9 mouse cellular contexts compared by ENCODE assay signal in genomic region chr2:166956805-166957204, GRCm38 (mm10). TPM values are rescaled to one million over a fixed set of nuclear protein-coding genes. Genes with fewer than 3 reads are reported as not detected.
DNase-seq lines count a peak whose midpoint lies in the region; ATAC-seq and TF ChIP-seq lines count a peak whose summit lies in the region.
"Had no signal": no experiment of that assay in that cellular context is flagged by ENCODE, and none has a peak within 500 bp of the region (broad histone marks: within the 10 kb centered on the region; RNA-seq: fewer than 3 reads in every experiment).

No protein-coding gene starts in this region.

- no peak for TF ChIP-seq EP300 in ES-Bruce4 (IDR thresholded peaks at IDR 0.05; ENCODE audit: insufficient read depth, low read depth, low read length)

- no peak for ATAC-seq in hindbrain, embryonic 11.5 days (ENCODE audit: low FRiP score)

- H3K9ac ChIP-seq in hindbrain, embryonic 11.5 days (ENCODE audit: low read depth, low read length) = no peak overlapping the region
- H3K9ac ChIP-seq in ES-Bruce4 (ENCODE audit: low read depth, poor library complexity, severe bottlenecking) = no peak overlapping the region
- H3K9ac ChIP-seq: lung, embryonic 15.5 days had no signal

- 59% methylated on average over 7 of the region's 7 CpGs for WGBS in hindbrain, embryonic 11.5 days
- 66% methylated on average over 7 of the region's 7 CpGs for WGBS in hindbrain, embryonic 10.5 days

- TF ChIP-seq POLR2A in ES-Bruce4 (IDR thresholded peaks at IDR 0.05; ENCODE audit: insufficient read depth, low read length) = no peak

- no peak overlapping the region for H3K4me3 ChIP-seq in hindbrain, embryonic 11.5 days (ENCODE audit: low read depth, low read length)
- no peak overlapping the region for H3K4me3 ChIP-seq in hindbrain, embryonic 10.5 days
- H3K4me3 ChIP-seq in ES-Bruce4 (ENCODE audit: low read depth, low read length) = no peak overlapping the region
- H3K4me3 ChIP-seq: lung, embryonic 15.5 days had no signal

- no peak overlapping the region for H3K4me2 ChIP-seq in hindbrain, embryonic 11.5 days (replicated peaks; ENCODE audit: low read depth, low read length)
- H3K4me2 ChIP-seq: lung, embryonic 15.5 days had no signal

- no peaks in the 10 kb centered on the region for H3K9me3 ChIP-seq in hindbrain, embryonic 11.5 days (ENCODE audit: control insufficient read depth, low read length)
- no peaks in the 10 kb centered on the region for H3K9me3 ChIP-seq in hindbrain, embryonic 10.5 days
- H3K9me3 ChIP-seq in ES-Bruce4 (replicated peaks; ENCODE audit: control insufficient read depth, insufficient read depth, low read length, poor library complexity, severe bottlenecking) = no peaks in the 10 kb centered on the region
- H3K9me3 ChIP-seq: lung, embryonic 15.5 days had no signal

- no peaks in the 10 kb centered on the region for H3K4me1 ChIP-seq in hindbrain, embryonic 11.5 days (replicated peaks; ENCODE audit: control insufficient read depth, insufficient read depth, low read length)
- no peaks in the 10 kb centered on the region for H3K4me1 ChIP-seq in hindbrain, embryonic 10.5 days (replicated peaks)
- H3K4me1 ChIP-seq in ES-Bruce4 (ENCODE audit: control insufficient read depth, insufficient read depth, low read length) = no peaks in the 10 kb centered on the region
- H3K4me1 ChIP-seq: lung, embryonic 15.5 days had no signal

- H3K27me3 ChIP-seq in hindbrain, embryonic 11.5 days (ENCODE audit: control insufficient read depth, insufficient read depth, low read length) = no peaks in the 10 kb centered on the region
- no peaks in the 10 kb centered on the region for H3K27me3 ChIP-seq in hindbrain, embryonic 10.5 days (ENCODE audit: insufficient read depth, poor library complexity, severe bottlenecking)
- no peaks in the 10 kb centered on the region for H3K27me3 ChIP-seq in ES-Bruce4 (ENCODE audit: control insufficient read depth, insufficient read depth, low read length, poor library complexity, severe bottlenecking)
- H3K27me3 ChIP-seq: lung, embryonic 15.5 days had no signal

- no peak overlapping the region for H3K27ac ChIP-seq in hindbrain, embryonic 11.5 days (ENCODE audit: low read depth, low read length)
- H3K27ac ChIP-seq in hindbrain, embryonic 10.5 days = no peak overlapping the region
- H3K27ac ChIP-seq in ES-Bruce4 (ENCODE audit: insufficient read depth, low read length) = no peak overlapping the region
- H3K27ac ChIP-seq: lung, embryonic 15.5 days had no signal

- peak; percentile 52 for DNase-seq in hindbrain, embryonic 11.5 days (ENCODE audit: low spot score)
- no peak for DNase-seq in hindbrain, embryonic 10.5 days (ENCODE audit: low spot score)
- peak; percentile 76 to 77 for DNase-seq in cerebellum, adult 18-20 months
- DNase-seq in heart, adult 8-10 months (ENCODE audit: low spot score) = peak; percentile 69
- DNase-seq in left cerebral cortex, adult 11 months (ENCODE audit: low spot score) = peak; percentile 43
- DNase-seq in natural killer cell, adult 2 months (ENCODE audit: low spot score in 2 of 2) = peak; percentile 49 to 63
- DNase-seq in neural tube, embryonic 10.5 days (ENCODE audit: extremely low spot score, low spot score) = no peak

- H3K36me3 ChIP-seq in hindbrain, embryonic 11.5 days (ENCODE audit: control insufficient read depth, insufficient read depth, low read length) = peaks cover 14% of the 10 kb centered on the region
- peaks cover 96% of the 10 kb centered on the region for H3K36me3 ChIP-seq in hindbrain, embryonic 10.5 days
- peaks cover 14% of the 10 kb centered on the region; the same call in 1 of the 2 replicates for H3K36me3 ChIP-seq in ES-Bruce4 (ENCODE audit: control insufficient read depth, insufficient read depth, low read length, poor library complexity, severe bottlenecking)

- TF ChIP-seq CTCF in ES-Bruce4 (IDR thresholded peaks at IDR 0.05; ENCODE audit: low read depth, low read length) = peak; percentile 22

RNA-seq across cellular contexts. Expression of gene Stau1, which starts 39.3 kb away (rescaled TPM):
- 93.0 and 101 TPM in 2 replicates for polyA plus RNA-seq in hindbrain, embryonic 11.5 days (2014; fragmentation: Nextera tagmentation; extraction: Ambion mirVana)
- polyA plus RNA-seq in hindbrain, embryonic 10.5 days (2016; fragmentation: Nextera tagmentation; extraction: Ambion mirVana) = 89.6 and 91.9 TPM in 2 replicates
- polyA plus RNA-seq in ES-Bruce4 (2011; ENCODE audit: insufficient read depth, insufficient read length, low read depth, missing spikeins) = 50.1 and 55.4 TPM in 2 replicates
- total RNA-seq in heart, adult 8-10 months (2022) = 10 to 100 TPM; 40.7 to 48.5 (median 44.1) TPM

RNA-seq across cellular contexts. Expression of gene Cse1l, which starts 51.0 kb away (rescaled TPM):
- polyA plus RNA-seq in hindbrain, embryonic 11.5 days (2014; fragmentation: Nextera tagmentation; extraction: Ambion mirVana) = 169 and 219 TPM in 2 replicates
- 165 and 190 TPM in 2 replicates for polyA plus RNA-seq in hindbrain, embryonic 10.5 days (2016; fragmentation: Nextera tagmentation; extraction: Ambion mirVana)
- 273 and 298 TPM in 2 replicates for polyA plus RNA-seq in ES-Bruce4 (2011; ENCODE audit: insufficient read depth, insufficient read length, low read depth, missing spikeins)
- total RNA-seq in heart, adult 8-10 months (2022) = 10 to 100 TPM; 36.1 to 50.8 (median 40.1) TPM

RNA-seq across cellular contexts. Expression of gene Ddx27, which starts 58.2 kb away (rescaled TPM):
- 37.9 and 40.4 TPM in 2 replicates for polyA plus RNA-seq in hindbrain, embryonic 11.5 days (2014; fragmentation: Nextera tagmentation; extraction: Ambion mirVana)
- 49.1 and 68.1 TPM in 2 replicates for polyA plus RNA-seq in hindbrain, embryonic 10.5 days (2016; fragmentation: Nextera tagmentation; extraction: Ambion mirVana)
- polyA plus RNA-seq in ES-Bruce4 (2011; ENCODE audit: insufficient read depth, insufficient read length, low read depth, missing spikeins) = 72.1 and 75.7 TPM in 2 replicates
- total RNA-seq in heart, adult 8-10 months (2022) = 10 to 100 TPM in 3 of 4 experiments, 1 to 10 TPM in 1; 9.0 to 12.3 (median 10.7) TPM

Comparison
In these comparisons a context has a peak if more than half of its experiments do, and no peak if none do; other contexts are left out.
1. DNase-seq: peak in hindbrain, embryonic 11.5 days (single experiment), cerebellum, adult 18-20 months (2 of 2), heart, adult 8-10 months (single experiment), left cerebral cortex, adult 11 months (single experiment) and natural killer cell, adult 2 months (2 of 2); none in hindbrain, embryonic 10.5 days (single experiment) and neural tube, embryonic 10.5 days (single experiment).